Mouse (Mus musculus) ovary, adult 18-20 months (tissue): ENCODE measurements around the gene Trim45.
A peak's percentile ranks its signal among the peaks of the same experiment; 100 is the strongest.

ENCODE experiments used
- DNase-seq: peaks from one replicate; pipeline ENCODE4 v3.0.0; 2022; ENCODE audit warnings: low spot score, mixed read lengths

Trim45 gene

GRCm38 (mm10) chr3:100921825-100922505, at the start of gene Trim45:
TSS of gene Trim45 (plus strand) at chr3:100922202.
- peak; percentile 100 for DNase-seq

DNA sequence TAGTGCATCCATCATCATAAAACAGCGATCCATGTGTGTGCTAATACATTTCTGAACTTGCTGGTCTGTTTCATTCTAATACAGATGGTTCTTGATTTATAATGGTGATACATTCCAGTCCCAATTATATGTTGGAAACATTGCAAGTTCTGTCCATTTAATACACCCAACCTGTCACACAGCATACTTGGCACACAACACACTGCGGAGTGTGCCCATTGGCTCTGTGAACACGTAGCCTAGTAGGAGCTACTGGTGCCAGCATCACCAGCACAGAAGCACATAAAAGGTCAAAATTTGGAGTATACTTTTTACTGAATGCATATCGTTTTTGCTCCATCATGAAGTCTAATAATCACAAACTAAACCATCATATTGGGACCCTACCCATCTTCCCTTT, 44.9 kb upstream of the Trim45 start:
- DNase-seq: no peak

DNA sequence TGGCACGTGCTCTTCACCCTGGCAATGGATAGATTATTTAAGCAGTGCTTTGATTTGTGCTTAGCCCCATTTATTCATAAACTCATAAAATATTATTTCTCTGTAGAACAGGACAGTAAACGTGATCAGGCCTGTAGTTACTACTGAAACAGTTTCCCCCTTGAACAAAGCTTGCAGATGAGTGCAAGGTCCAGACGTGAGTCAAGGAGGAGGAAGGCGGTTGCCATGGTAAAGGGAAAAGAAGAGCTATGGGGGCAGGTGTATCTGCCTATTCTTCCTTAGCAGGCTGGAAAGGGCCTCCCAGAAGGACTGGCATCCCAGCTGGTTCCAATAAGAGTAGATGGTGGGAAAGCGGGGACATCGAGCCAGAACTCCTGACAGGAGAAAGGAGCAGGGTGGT, 40.6 kb upstream of the Trim45 start:
- DNase-seq: no peak

- no peak for DNase-seq
Measured at GRCm38 (mm10) chr3:100881843-100882634, 40.0 kb upstream of the Trim45 start.

- DNase-seq: no peak
Measured at GRCm38 (mm10) chr3:100889234-100889633, 32.8 kb upstream of the Trim45 start.

DNA sequence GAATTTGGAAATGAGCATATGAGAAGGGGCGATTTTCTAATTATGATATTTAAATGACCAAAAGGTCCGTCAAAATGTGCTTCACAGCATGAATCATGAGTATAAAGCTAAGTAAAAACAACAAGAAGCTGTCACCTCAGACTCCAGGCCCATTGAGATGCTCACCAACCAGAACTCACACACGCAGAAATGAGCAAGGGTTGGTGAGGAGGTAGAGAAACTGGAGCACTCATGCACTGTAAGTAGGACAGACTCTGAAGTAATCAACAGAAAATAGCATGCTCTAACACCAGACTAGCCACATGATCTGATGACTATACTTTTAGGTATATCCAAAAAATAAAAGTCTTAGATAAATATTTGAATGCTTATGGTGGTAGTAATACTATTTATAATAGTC, 31.6 kb upstream of the Trim45 start:
- no peak for DNase-seq

- DNase-seq: no peak
Measured at GRCm38 (mm10) chr3:100892383-100893335, 29.3 kb upstream of the Trim45 start.

DNA sequence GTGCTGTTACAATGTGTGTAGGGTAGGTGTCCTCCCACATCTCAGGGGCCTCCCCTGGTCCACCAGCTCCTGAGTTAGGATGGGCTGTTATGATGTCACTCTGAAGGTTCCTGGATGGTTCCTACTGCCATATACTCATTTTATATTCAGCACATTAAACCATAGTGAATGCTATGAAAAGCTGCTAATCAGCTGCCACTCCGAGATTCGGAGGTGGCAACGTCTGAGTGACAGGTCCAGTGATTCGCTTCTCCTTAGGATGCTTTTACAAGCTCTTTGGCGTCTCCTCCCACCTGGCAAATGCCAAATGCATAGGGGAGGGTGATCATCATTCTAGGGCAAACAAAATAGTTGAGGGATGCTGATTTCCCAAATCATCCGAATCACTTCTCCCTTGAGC, 26.5 kb upstream of the Trim45 start:
- DNase-seq: no peak

- DNase-seq: no peak
Measured at GRCm38 (mm10) chr3:100906128-100906527, 15.9 kb upstream of the Trim45 start.

DNA sequence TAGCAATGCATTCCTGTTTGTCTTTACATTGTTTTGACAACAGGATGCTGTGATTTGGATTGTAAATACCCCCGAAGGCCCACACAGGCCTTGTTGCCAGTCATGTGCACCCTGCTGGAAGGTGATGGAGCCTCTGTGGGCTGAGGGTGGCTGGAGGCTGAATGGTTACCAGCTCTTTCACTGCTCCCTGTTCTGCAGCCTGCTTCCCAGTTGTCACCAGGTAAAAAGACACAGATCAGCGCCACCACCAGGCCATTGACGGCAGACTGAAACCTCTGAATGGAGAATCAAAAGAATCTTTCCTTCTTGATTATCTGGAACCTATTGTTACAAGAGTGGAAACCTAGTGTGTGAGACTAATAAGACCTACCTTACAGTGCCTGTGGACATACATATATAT, 15.1 kb upstream of the Trim45 start:
- no peak for DNase-seq

DNA sequence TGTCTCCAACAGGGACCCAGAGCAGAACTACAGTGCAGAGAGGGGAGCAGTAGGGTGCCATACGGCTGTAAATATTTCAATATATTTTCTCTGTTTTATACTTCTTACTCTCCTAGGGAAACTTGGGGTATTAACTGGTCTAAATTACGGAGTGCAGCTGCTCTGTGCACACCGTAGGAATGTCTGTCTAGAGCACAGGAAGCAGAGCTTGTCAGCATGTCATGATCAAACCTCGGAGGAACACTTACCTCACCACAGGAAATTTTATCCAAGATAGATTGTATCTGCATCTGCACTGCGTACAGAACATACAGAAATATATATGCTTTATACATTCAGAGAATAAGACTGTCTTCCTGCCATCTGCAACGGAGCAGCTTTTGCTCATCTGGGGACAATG, 13.4 kb upstream of the Trim45 start:
- DNase-seq: no peak

GRCm38 (mm10) chr3:100910621-100911020, 11.4 kb upstream of the Trim45 start:
- DNase-seq: no peak

GRCm38 (mm10) chr3:100911026-100911425, 11.0 kb upstream of the Trim45 start:
- DNase-seq: no peak

GRCm38 (mm10) chr3:100911498-100912213, 10.3 kb upstream of the Trim45 start:
- DNase-seq: no peak

DNA sequence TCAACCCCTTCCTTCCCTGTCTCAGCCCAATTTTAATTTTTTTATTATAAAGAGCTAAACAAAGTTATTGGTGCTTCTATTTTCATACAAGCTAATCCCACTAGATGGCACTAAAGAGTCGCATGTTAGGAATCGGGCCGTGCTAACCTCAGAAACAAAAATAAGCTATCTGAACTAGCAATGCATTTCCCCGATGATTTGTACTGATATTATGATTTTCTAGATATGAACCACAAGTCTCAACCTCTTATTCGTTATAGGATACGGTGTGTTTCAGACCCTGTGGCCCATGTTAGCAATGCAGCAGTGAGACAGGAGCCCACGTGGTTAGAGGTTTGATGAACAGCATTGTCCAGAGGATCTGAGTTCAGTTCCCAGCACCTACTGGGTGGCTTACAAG, 5.2 kb upstream of the Trim45 start:
- no peak for DNase-seq

DNA sequence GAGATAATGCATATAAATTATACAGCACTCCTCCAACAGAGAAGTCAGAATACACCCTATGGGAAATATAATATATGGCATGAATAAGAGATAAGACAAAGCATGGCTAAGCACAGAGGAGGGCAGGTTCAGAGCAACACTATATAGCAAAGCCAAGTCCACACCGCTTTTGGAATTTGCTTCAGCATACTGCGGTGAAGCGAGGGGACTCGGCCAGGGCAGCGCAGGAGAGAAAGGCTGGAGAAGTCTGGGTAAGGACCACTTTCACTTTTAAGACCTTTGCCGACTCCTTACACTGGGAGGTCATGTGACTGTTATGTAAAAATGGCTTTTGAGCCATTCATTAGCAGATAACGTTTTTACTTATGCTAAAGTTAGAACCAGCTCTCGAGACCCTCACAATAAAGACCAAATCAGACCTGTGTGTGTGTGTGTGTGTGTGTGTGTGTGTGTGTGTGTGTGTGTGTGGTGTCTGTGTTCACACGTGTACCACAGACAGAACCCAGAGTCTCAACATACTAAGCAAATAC, 1.3 kb upstream of the Trim45 start:
- DNase-seq: no peak

GRCm38 (mm10) chr3:100922506-100923375, 739 bp downstream of the Trim45 start:
- no peak for DNase-seq

DNA sequence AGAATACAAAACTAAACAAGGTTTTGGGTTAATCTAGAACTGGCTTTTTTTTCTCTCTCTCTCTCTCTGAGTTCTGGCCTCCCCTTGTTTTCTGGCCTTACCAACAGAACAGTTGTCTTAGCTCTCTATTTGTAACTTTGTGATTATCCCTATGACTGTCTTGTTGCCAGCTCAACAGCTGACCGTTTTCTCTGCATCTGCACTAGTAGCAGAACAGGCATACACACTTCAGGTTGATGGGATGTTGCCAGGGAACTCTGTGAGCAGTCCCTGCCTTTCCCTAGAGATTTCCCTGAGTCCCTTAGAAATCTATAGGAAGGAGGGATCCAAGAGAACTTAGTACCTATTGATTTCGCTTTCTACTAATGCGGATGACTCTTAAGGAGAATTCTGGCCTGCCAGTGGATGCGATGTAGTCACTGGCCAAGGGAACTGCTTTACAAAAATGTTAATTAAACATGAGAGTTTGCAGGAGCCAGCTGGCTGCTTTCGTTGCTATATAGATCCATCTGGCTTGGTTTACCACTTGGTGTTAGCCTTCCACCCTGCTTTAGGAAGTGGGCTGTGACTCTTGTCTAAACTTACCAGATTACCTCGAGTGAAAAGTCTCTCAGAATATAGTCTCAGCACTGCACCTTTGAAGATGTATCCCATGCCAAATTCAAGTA, 2.2 kb downstream of the Trim45 start:
- no peak for DNase-seq

DNA sequence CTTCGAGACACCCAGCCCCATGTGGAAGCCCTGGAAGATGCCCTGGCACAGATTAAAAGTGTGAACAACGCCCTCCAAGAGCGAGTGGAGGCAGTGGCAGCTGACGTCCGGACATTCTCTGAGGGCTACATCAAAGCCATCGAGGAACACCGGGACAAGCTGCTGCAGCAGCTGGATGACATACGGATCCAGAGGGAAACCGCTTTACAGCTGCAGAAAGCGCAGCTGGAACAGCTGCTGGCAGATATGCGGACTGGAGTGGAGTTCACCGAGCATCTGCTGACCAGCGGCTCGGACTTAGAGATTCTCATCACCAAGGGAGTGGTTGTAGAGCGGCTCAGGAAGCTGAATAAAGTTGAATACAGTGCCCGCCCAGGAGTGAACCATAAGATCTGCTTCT, 3.2 kb downstream of the Trim45 start:
- DNase-seq: no peak
